Mouse (Mus musculus): Measurements from ENCODE around the gene 1600014C10Rik. TPM values are rescaled to one million over a fixed set of nuclear protein-coding genes. Genes with fewer than 3 reads are reported as not detected.
A peak's percentile ranks its signal among the peaks of the same experiment; 100 is the strongest.

The 1600014C10Rik gene
- polyA plus RNA-seq, 1 experiment = 27.4 TPM

- Histone ChIP-seq H3K27ac (ENCODE audit: insufficient read depth, low read depth, low read length) (peak overlapping the region; percentile 49), H3K27me3 (ENCODE audit: control insufficient read depth, insufficient read depth, low read length) (no peaks in the 10 kb centered on the region), H3K4me3 (ENCODE audit: low read depth, low read length) (no peak overlapping the region), H3K36me3 (ENCODE audit: control insufficient read depth, insufficient read depth, low read length) (peaks cover 31% of the 10 kb centered on the region), H3K4me1 (ENCODE audit: control insufficient read depth, insufficient read depth, insufficient read length, low read length) (peaks cover 15% of the 10 kb centered on the region; the same call in 1 of the 2 replicates)
- TF ChIP-seq POLR2A (IDR thresholded peaks at IDR 0.05; ENCODE audit: low read depth, low read length) (no peak), CTCF (IDR thresholded peaks at IDR 0.05; ENCODE audit: extremely low read depth, insufficient read length, insufficient replicate concordance, low read depth, low read length) (peak; percentile 10; the same call in 1 of the 2 replicates)
- 89% methylated on average over 8 of the region's 8 CpGs for WGBS
Observed at GRCm38 (mm10) chr7:38190056-38190835, 7.2 kb downstream of the 1600014C10Rik start.

- no peak overlapping the region for H3K27ac ChIP-seq (ENCODE audit: insufficient read depth, low read depth, low read length)
- peaks cover 31% of the 10 kb centered on the region for H3K36me3 ChIP-seq (ENCODE audit: control insufficient read depth, insufficient read depth, low read length)
- peaks cover 10% of the 10 kb centered on the region; the same call in 1 of the 2 replicates for H3K4me1 ChIP-seq (ENCODE audit: control insufficient read depth, insufficient read depth, insufficient read length, low read length)
- TF ChIP-seq POLR2A (IDR thresholded peaks at IDR 0.05; ENCODE audit: low read depth, low read length) (no peak), CTCF (IDR thresholded peaks at IDR 0.05; ENCODE audit: extremely low read depth, insufficient read length, insufficient replicate concordance, low read depth, low read length) (no peak)
- no peaks in the 10 kb centered on the region for H3K27me3 ChIP-seq (ENCODE audit: control insufficient read depth, insufficient read depth, low read length)
- H3K4me3 ChIP-seq (ENCODE audit: low read depth, low read length) = no peak overlapping the region
- WGBS = 93% methylated on average over 8 of the region's 8 CpGs
Observed at GRCm38 (mm10) chr7:38191146-38191545, 8.1 kb downstream of the 1600014C10Rik start.

DNA sequence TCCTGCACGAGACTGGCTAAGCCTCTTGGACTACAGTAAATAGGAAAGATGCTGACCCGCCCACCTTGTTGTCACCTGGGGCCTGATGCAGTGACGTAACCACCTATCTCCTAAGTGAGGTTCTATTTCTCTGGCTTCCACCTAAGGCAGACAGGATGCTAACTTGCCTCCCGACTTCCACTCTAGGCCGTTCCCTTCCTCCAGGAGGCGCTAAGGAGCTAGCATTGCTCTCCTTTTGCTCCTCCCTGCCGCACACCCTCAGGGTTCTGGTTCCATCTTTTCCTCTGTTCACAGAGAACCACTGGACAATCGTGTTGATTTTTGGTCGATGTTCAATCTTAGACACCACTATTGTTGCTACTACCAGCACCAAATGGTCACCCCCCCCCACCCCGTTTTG is 8.6 kb downstream of the 1600014C10Rik start:
- Histone ChIP-seq H3K4me1 (ENCODE audit: control insufficient read depth, insufficient read depth, insufficient read length, low read length) (peaks cover 10% of the 10 kb centered on the region; the same call in 1 of the 2 replicates), H3K4me3 (ENCODE audit: low read depth, low read length) (no peak overlapping the region), H3K27me3 (ENCODE audit: control insufficient read depth, insufficient read depth, low read length) (no peaks in the 10 kb centered on the region), H3K36me3 (ENCODE audit: control insufficient read depth, insufficient read depth, low read length) (peaks cover 34% of the 10 kb centered on the region), H3K27ac (ENCODE audit: insufficient read depth, low read depth, low read length) (no peak overlapping the region)
- TF ChIP-seq POLR2A (IDR thresholded peaks at IDR 0.05; ENCODE audit: low read depth, low read length) = no peak
- peak; percentile 32; the same call in 1 of the 2 replicates for TF ChIP-seq CTCF (IDR thresholded peaks at IDR 0.05; ENCODE audit: extremely low read depth, insufficient read length, insufficient replicate concordance, low read depth, low read length)
- WGBS = 63% methylated on average over 10 of the region's 10 CpGs

- Histone ChIP-seq H3K36me3 (ENCODE audit: control insufficient read depth, insufficient read depth, low read length) (peaks cover 8% of the 10 kb centered on the region), H3K4me3 (ENCODE audit: low read depth, low read length) (no peak overlapping the region), H3K27me3 (ENCODE audit: control insufficient read depth, insufficient read depth, low read length) (no peaks in the 10 kb centered on the region), H3K27ac (ENCODE audit: insufficient read depth, low read depth, low read length) (no peak overlapping the region), H3K4me1 (ENCODE audit: control insufficient read depth, insufficient read depth, insufficient read length, low read length) (no peaks in the 10 kb centered on the region)
- 59% methylated on average over 8 of the region's 8 CpGs for WGBS
- TF ChIP-seq CTCF (IDR thresholded peaks at IDR 0.05; ENCODE audit: extremely low read depth, insufficient read length, insufficient replicate concordance, low read depth, low read length) (no peak), POLR2A (IDR thresholded peaks at IDR 0.05; ENCODE audit: low read depth, low read length) (no peak)
Observed at GRCm38 (mm10) chr7:38199907-38200605, 17.0 kb downstream of the 1600014C10Rik start.

GRCm38 (mm10) chr7:38200606-38201289 is 17.7 kb downstream of the 1600014C10Rik start:
- 3% methylated on average over 28 of the region's 28 CpGs for WGBS
- Histone ChIP-seq H3K27me3 (ENCODE audit: control insufficient read depth, insufficient read depth, low read length) (no peaks in the 10 kb centered on the region), H3K4me1 (ENCODE audit: control insufficient read depth, insufficient read depth, insufficient read length, low read length) (no peaks in the 10 kb centered on the region), H3K36me3 (ENCODE audit: control insufficient read depth, insufficient read depth, low read length) (peaks cover 6% of the 10 kb centered on the region), H3K4me3 (ENCODE audit: low read depth, low read length) (peak overlapping the region; percentile 3), H3K27ac (ENCODE audit: insufficient read depth, low read depth, low read length) (no peak overlapping the region)
- TF ChIP-seq POLR2A (IDR thresholded peaks at IDR 0.05; ENCODE audit: low read depth, low read length) (peak; percentile 38; the same call in 1 of the 2 replicates), CTCF (IDR thresholded peaks at IDR 0.05; ENCODE audit: extremely low read depth, insufficient read length, insufficient replicate concordance, low read depth, low read length) (peak; percentile 100)

DNA sequence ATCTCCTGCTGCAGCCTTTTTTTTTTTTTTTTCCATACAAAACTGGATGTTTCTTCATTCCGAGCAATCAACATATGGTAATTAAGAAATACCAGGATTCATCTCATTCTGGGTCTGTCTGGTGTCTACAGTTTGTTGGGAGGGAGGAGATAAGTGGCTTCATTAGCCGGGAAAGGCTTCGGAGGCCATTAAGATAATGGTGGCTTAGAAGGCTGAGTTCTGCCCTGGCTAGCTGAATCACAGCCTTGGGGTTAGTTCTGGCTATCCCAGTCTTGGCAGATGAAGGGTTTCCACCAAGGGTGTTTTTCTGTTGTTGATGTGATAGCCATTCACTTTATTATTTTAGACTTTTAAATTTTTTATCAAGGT is 18.3 kb downstream of the 1600014C10Rik start:
- peaks cover 4% of the 10 kb centered on the region for H3K36me3 ChIP-seq (ENCODE audit: control insufficient read depth, insufficient read depth, low read length)
- H3K27ac ChIP-seq (ENCODE audit: insufficient read depth, low read depth, low read length) = no peak overlapping the region
- WGBS = 29% methylated on average over 3 of the region's 3 CpGs
- H3K27me3 ChIP-seq (ENCODE audit: control insufficient read depth, insufficient read depth, low read length) = no peaks in the 10 kb centered on the region
- H3K4me1 ChIP-seq (ENCODE audit: control insufficient read depth, insufficient read depth, insufficient read length, low read length) = no peaks in the 10 kb centered on the region
- no peak overlapping the region for H3K4me3 ChIP-seq (ENCODE audit: low read depth, low read length)
- TF ChIP-seq CTCF (IDR thresholded peaks at IDR 0.05; ENCODE audit: extremely low read depth, insufficient read length, insufficient replicate concordance, low read depth, low read length) (no peak), POLR2A (IDR thresholded peaks at IDR 0.05; ENCODE audit: low read depth, low read length) (no peak)

All from small intestine, adult 2 months (tissue).